Mouse (Mus musculus) lung, adult 10 weeks (tissue): Measurements from ENCODE around the gene Dnajc9. TPM values are rescaled to one million over a fixed set of nuclear protein-coding genes. Genes with fewer than 3 reads are reported as not detected.

Experiments used
- polyA plus RNA-seq: library from polyadenylated mRNA; stranded (reverse); fragments of 350-450 nt; fragmentation: Illumina TruSeq; extraction: RNeasy Lipid Tissue Mini Kit (QIAGEN cat#74804); gene quantifications from one replicate; pipeline ENCODE4 v1.2.3, GENCODE M21; 2014; ENCODE audit warnings: low read depth, low replicate concordance; ENCODE audit not compliant: insufficient read depth

Dnajc9 gene
- polyA plus RNA-seq = 30.7 TPM

GRCm38 (mm10) chr14:20388441-20389129 is at the start of gene Dnajc9:
Gene Dnajc9 (minus strand): TSS chr14:20388910.

GRCm38 (mm10) chr14:20393205-20393913 is 4.6 kb upstream of the Dnajc9 start, which contains the start of gene Mrps16:
Gene Mrps16 (minus strand): TSS chr14:20393634.

DNA sequence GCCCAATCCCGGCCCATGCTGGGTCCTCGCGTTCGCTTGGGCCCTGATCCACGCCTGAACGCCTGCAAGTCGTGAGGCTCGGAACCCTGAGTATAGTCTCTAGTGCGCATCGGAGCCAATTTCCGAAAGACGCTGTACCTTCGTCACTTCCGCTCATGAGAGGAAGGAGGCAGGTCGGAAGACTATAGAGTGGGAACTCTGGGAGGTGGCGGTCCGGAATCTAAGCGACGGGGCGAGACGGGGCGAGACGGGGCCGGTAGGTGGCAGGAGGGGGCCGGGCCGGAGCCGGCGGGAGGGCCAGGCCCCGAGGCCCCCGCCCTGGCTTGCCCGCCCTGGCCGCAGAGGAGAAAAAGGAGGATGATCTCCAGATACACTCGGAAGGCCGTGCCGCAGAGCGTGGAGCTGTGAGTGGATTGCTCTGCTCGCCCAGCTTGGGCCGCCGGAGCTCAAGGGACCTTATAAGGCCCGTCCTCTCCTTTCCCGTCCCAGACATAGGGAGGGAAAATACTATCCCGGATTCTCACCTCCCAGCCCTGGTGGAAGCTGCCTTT is 40.6 kb downstream of the Dnajc9 start, which contains the start of the genes Ecd and Fam149b:
Gene Ecd (minus strand): TSS at position 131 of the 551 bp plus-strand sequence.
Gene Fam149b (plus strand): TSS at position 172 of the 551 bp plus-strand sequence.

Other genes starting within 250 kb of the Dnajc9 start
- gene Kcnk5, start 207.1 kb downstream of the Dnajc9 start, polyA plus RNA-seq = 5.0 TPM
- gene Kcnk16, start 119.7 kb downstream of the Dnajc9 start, polyA plus RNA-seq = not detected
- gene Nudt13, start 94.2 kb downstream of the Dnajc9 start, polyA plus RNA-seq = 17.6 TPM
- 11.6 TPM for gene Ecd, start 40.8 kb downstream of the Dnajc9 start, polyA plus RNA-seq
- gene Fam149b, start 40.7 kb downstream of the Dnajc9 start, polyA plus RNA-seq = 17.4 TPM
- gene Mrps16, start 4.7 kb upstream of the Dnajc9 start, polyA plus RNA-seq = 67.1 TPM
- 3.1 TPM for gene Cfap70, start 63.3 kb upstream of the Dnajc9 start, polyA plus RNA-seq
- gene Anxa7, start 91.2 kb upstream of the Dnajc9 start, polyA plus RNA-seq = 69.0 TPM
- gene Mss51, start 108.0 kb upstream of the Dnajc9 start, polyA plus RNA-seq = 0.38 TPM
- 27.9 TPM for gene Ppp3cb, start 157.7 kb upstream of the Dnajc9 start, polyA plus RNA-seq